Mouse (Mus musculus): ENCODE measurements around the gene Lancl1. TPM values are rescaled to one million over a fixed set of nuclear protein-coding genes. Genes with fewer than 3 reads are reported as not detected.
A peak's percentile ranks its signal among the peaks of the same experiment; 100 is the strongest.

Gene Lancl1
- polyA plus RNA-seq, 3 experiments from 2014 or later: 23.1 to 52.2 (median 35.8) TPM

- peak; percentile 40 for ATAC-seq
Measured at GRCm38 (mm10) chr1:67014205-67014604, 24.5 kb downstream of the Lancl1 start.

GRCm38 (mm10) chr1:67010520-67010919 is 28.2 kb downstream of the Lancl1 start:
- no peak for ATAC-seq

GRCm38 (mm10) chr1:67003699-67004098 is 35.0 kb downstream of the Lancl1 start:
- peak; percentile 67 for ATAC-seq

DNA sequence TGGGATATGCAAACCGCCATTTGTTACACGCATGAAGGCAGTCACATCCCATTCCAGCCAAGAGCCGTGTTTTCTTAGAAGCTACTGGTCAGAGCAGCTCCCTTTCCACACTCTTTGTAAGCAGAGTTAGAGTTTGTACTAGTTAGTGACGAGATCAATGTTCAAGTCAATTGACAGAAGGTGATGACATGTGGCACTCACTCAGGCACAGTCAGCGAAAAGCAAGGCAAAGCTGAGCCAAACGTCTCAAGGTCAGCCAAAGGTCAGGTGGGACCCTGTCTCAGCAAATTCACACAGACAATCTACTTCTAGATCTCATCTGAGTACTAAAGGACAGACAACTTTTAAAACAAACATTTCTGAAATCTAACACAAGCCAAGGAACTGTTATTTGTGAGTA is 36.4 kb downstream of the Lancl1 start:
- no peak for ATAC-seq

DNA sequence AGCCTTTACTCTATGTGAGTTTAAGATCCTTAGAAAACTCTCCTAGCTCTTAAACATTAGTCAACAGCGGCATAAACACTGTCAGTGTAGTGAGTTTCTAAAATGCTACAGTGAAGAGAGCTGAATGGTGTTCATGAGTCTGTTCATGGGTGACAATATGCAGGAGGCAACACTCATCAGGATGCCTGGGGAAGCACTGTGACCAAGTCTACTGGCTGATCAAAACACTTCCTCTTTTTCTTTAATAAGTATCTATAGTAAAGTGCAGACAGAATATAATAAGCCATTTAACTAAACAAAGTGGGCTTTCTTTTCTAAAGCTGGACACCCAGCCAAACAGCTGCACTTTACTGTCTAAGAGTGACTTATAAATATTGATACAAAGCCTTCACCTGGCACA is 37.3 kb downstream of the Lancl1 start:
- ATAC-seq: no peak

- ATAC-seq: no peak
Measured at GRCm38 (mm10) chr1:67000484-67000883, 38.2 kb downstream of the Lancl1 start.

DNA sequence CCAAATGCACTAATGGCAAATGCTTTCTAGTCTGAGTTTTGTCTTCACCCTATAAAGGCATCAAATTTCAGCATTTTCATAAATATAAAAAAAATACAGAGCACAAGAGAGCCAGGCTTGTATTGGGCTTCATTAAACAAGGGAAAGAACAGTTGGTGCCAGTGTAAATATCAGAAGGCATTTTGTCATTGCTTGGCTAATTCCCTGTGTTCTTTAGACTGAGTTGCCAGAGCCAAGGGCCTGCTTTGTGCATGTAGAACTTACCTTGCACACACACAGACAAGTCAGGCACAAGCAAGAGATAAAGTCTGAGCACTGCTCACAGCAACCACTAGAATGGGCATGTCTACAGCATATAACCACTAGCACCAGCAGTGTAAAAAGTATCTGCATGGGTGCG is 40.1 kb downstream of the Lancl1 start:
- no peak for ATAC-seq

GRCm38 (mm10) chr1:66998188-66998587 is 40.5 kb downstream of the Lancl1 start:
- no peak for ATAC-seq

DNA sequence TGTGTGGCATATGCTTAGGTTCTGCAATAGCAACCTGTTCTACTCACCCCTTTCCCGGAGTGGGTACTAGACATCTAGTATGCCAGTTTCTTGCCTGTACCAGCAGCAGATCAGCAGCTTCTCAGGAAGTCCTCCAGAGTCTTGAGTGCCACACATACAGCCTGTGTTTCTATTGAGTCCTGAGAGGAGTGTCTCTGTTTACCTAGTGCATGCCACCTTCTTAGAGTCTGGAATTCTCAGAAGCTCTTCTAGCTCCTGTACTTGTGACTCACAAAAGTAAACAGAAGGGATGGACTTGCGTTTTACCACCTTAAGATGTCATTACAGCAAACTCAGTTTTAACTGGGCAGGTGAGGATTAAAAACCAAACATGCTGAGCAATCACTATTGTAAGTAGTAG is 41.9 kb downstream of the Lancl1 start:
- no peak for ATAC-seq

DNA sequence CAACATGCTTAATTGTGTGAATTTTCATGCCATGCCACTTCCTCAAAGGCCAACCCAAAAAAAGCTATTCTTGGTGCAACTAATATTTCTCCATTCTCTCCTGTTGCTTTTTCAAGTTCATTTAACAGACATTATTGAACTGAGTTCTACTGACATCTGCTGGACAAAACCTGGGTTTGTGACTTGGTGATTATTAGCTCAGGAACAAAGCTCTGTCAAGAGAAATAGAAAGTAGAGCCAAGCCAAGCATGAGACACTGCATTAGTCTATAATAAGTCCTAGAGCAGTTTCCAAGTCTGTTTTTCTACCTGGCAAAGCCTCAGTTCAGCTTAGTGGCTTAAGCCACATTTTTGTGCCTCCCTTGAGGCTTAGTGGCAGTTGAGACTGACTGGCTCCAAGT is 45.9 kb downstream of the Lancl1 start:
- ATAC-seq: peak; percentile 75

DNA sequence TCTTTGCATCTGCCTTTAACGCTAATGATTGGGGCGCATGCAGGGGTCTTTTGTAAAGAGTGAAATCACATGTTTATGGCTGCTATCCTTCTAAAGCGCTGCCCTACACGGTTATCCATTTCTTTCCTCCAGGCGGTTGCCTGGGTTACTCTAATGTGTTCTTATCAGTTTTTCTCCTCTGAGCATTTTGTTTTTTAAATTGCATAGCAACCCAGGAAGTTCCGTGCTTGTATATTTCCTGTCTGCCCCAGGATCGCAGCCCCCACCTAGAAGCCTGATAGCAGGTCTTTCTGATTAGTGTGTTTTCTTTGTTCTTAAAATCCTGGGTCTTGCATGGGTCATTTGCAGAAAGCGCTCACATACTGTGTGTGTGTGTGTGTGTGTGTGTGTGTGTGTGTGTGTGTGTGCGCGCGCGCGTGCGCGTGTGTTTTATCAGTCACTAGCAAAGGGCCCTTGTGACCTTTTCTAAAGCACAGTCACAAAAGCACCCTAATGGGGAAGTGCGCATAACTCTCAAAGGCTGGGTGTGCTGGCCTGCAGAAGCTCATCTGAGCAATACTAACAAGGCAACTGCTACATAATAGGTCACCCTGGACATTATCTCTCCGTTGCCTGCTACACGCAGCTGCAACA is 51.0 kb downstream of the Lancl1 start:
- peak; percentile 96 for ATAC-seq

DNA sequence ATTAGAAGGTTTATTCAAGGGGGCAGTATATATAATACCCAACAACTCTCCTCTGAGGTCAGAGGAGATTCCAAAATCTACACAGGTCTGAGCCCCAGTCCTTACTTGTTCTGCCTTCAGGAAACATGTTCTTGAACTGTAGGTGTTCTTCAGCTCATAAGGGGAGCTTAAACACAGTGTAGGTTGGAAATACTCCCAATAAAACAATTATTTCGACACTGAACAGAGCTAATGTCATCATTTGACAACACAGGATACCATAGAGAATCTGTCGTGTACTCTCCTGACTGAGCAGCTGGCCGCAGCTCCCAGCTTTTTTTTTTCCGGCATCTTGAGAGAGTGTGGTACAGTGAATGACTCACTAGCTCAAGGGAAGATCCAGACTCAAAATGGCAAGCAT is 52.8 kb downstream of the Lancl1 start:
- no peak for ATAC-seq

DNA sequence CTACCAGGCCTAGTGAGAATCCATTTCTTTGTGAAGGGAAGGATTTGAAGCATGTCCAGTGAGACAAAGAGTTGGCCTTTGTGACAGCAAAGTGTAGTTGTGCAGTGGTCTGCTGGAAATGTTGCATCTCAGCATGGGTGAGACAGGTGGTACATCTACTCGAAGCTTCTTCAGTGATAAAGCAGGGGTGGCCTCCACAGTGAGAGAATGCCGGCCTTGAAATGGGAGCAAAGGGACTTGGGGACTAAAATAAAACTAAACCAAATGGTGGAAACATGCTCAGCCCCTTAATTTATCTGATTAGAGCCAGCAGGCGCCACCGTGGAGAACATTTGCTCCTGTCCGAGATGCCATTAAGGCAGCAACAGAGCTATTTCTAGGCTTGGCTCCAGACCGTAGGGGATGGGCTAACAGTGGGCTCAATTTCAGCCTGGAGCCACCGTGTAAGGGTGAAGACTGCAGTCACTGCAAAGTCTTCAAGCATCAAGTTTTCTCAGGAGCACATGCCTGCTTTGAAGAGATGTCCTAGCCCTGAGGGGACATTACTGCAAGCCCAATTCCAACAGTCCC is 53.5 kb downstream of the Lancl1 start:
- ATAC-seq: no peak

DNA sequence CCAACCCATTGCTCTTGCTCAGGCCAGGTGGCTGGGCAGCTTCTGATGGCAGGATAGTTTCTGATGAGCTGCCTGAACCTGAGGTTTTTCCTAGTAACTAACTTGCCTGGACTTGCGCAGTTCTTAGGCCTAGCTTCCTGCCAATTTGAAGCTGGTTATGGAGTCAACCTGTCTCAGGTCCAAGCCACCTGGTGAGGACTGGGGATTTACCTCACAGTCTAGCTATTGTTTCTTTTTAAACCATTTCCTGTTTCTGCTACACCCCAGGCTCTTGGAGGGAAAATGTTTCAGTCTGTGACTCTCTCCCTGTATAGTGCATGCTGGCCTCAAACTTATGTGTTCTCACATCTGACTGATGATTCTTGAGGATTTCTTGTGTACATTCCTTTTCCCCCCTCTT is 58.5 kb downstream of the Lancl1 start:
- ATAC-seq: peak; percentile 60

GRCm38 (mm10) chr1:66975456-66975855 is 63.2 kb downstream of the Lancl1 start:
- ATAC-seq: no peak

DNA sequence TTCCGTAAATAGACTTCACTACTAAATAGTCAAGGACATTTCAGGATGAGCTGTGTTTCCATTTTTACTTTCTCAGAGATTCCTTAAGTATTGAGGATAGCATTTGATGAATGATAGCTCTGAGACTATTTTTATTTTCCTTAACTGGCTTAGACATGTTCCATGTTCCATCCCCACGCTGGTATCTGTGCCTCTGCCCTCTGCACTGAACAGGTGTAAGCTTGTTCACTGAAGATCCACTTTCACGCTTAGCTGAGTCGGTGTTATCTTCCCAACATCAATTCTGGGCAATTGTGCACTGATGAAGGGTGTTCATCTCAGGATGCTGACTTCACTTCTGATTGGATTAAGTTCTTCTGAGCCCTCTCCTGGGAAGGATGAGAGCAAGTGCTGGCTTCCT is 73.8 kb downstream of the Lancl1 start:
- no peak for ATAC-seq

DNA sequence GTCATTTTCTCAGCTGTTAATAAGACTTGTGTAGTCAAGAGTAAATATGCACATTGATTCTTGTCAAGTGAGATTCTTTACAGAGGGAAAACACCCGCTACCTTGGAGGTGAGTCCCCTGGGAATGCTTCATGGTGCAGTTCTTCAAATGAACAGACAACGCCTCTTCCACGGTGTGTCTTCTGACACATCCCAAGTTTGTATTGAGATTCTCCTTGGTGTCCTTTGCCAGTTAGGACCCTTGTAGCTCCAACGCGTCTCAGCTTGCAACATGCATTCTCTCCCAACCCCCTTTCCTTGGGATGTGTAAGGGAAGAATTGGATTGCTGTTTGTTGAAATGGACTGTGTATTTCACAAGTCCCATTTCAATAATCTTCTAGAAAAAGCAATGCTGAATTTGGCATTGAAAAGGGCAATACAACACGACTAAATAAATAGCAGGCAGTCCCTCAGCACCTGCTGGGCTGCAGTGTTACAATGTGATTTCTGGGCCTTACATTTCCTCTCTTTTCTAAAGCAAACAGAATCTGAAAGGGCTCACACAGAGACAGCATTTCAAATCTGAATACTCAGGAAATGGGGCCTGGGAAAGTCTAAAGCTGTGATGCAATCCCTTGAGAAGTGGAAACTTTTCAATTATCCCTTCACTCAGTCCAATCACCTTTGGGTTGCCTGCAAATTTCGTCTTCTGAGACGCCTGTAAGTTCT is 78.0 kb downstream of the Lancl1 start:
- no peak for ATAC-seq

DNA sequence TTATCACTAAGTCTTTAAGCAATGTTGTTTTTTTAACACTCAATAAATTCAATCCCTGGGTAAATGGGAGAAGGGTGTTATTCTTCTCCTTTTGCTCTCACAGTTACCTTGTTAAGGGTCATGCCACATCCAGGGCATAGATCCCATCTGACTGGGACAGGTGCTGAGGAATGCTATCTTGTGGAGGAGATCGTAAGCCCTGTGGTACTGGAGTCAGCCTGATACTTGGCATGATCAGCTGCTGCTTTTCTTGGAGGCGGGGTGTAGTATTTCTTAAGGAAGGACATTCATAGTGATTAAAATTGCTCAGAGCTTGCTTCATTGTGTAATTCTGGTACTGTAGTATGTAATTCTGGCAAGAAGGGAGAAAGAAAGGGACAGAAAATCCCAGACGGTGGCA is 81.3 kb downstream of the Lancl1 start:
- no peak for ATAC-seq

DNA sequence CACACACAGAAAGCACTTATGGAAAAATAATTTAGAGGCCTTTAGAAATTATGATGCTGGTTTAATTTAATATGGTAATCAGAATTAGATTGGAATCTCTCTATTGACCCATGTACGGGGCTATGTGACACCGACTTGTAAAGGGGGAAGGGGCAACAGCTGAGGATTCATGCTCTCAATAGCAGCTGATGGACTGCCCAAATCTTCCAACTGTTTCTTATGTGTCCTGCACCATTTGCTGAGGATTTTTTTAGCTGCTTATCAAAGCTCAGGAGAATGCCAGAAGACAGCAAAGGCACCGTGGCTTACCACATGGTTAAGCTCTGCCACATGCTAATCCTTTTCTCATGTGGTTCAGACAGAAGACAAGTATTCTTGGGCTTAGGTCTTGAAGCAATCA is 87.6 kb downstream of the Lancl1 start:
- no peak for ATAC-seq

Other genes starting within 250 kb of the Lancl1 start
- 10 to 100 TPM in 2 of 3 experiments, 1 to 10 TPM in 1; 7.1 to 12.4 (median 11.1) TPM for gene Kansl1l, start 221.3 kb downstream of the Lancl1 start, polyA plus RNA-seq (2017; shearing (Covaris generic))
- 10 to 100 TPM; 37.6 to 77.4 (median 38.4) TPM for gene Acadl, start 175.6 kb downstream of the Lancl1 start, polyA plus RNA-seq (2017; shearing (Covaris generic))
- not detected for gene Myl1, start 93.5 kb downstream of the Lancl1 start, polyA plus RNA-seq (2017; shearing (Covaris generic))
- gene Cps1, start 84.2 kb upstream of the Lancl1 start, polyA plus RNA-seq (2017; shearing (Covaris generic)): not detected

All from inflammation-experienced regulatory T-cells, adult 6 months (primary cell).